Mouse (Mus musculus) frontal cortex, postnatal 36 days (tissue): ENCODE measurements around the gene Mrps23.

Source experiments
- DNase-seq, 2 experiments: peaks; one replicate each; pipeline ENCODE4 v3.0.0; 2022; ENCODE audit warnings: low spot score in 2 of 2

Gene Mrps23

GRCm38 (mm10) chr11:88207697-88208096 is 3.5 kb downstream of the Mrps23 start:
- no peak for DNase-seq

- no peak for DNase-seq
Measured at GRCm38 (mm10) chr11:88211824-88212582, 7.8 kb downstream of the Mrps23 start.

- no peak for DNase-seq
Measured at GRCm38 (mm10) chr11:88213757-88214156, 9.6 kb downstream of the Mrps23 start.

- DNase-seq: peak; percentile 58 to 65
Measured at GRCm38 (mm10) chr11:88214881-88215831, 11.0 kb downstream of the Mrps23 start.

GRCm38 (mm10) chr11:88216231-88216685 is 12.1 kb downstream of the Mrps23 start:
- peak; percentile 57 to 79 for DNase-seq

- no peak for DNase-seq
Measured at GRCm38 (mm10) chr11:88218155-88218554, 14.0 kb downstream of the Mrps23 start.

GRCm38 (mm10) chr11:88218586-88218985 is 14.4 kb downstream of the Mrps23 start:
- DNase-seq: no peak

- no peak for DNase-seq
Measured at GRCm38 (mm10) chr11:88221929-88222475, 17.8 kb downstream of the Mrps23 start.

- no peak for DNase-seq
Measured at GRCm38 (mm10) chr11:88227001-88227957, 23.1 kb downstream of the Mrps23 start.

GRCm38 (mm10) chr11:88231213-88231790 is 27.1 kb downstream of the Mrps23 start:
- no peak for DNase-seq

GRCm38 (mm10) chr11:88233528-88234427 is 29.6 kb downstream of the Mrps23 start:
- DNase-seq: no peak

- no peak for DNase-seq
Measured at GRCm38 (mm10) chr11:88234789-88235188, 30.6 kb downstream of the Mrps23 start.

GRCm38 (mm10) chr11:88235221-88236203 is 31.3 kb downstream of the Mrps23 start:
- no peak for DNase-seq

- DNase-seq: no peak
Measured at GRCm38 (mm10) chr11:88240275-88240674, 36.1 kb downstream of the Mrps23 start.

GRCm38 (mm10) chr11:88240736-88241353 is 36.7 kb downstream of the Mrps23 start:
- no peak for DNase-seq

- DNase-seq: no peak
Measured at GRCm38 (mm10) chr11:88241468-88242301, 37.5 kb downstream of the Mrps23 start.

- DNase-seq: peak; percentile 51 to 57
Measured at GRCm38 (mm10) chr11:88245581-88246170, 41.5 kb downstream of the Mrps23 start.
